In the genomic region with DNA sequence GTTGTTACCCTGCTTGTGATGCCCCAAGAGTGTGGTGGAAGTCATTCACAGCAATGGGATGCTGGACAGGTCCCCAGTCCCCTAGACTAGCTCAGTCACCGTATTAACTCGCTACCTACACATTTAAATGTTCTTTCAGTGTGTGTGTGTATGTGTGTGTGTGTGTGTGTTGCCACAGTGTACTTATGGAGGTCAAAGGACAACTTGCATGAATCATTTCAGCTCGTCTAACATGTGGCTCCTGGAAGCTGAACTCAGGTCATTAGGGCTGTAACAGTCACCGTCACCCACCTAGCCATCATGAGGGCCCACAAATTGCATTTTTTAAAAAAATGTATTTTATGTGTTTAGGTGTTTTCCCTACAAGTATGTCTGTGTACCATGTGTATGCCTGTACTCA, we compare ENCODE assay signal across 23 mouse cellular contexts.
"Had no signal": no experiment of that assay in that cellular context is flagged by ENCODE, and none has a peak within 500 bp of the region (broad histone marks: within the 10 kb centered on the region; RNA-seq: fewer than 3 reads in every experiment).

No protein-coding gene starts in this region.

- H3K27ac ChIP-seq: gastrocnemius, adult 2 months; heart, embryonic 10.5 days; hindbrain, embryonic 10.5 days; hindbrain, embryonic 12.5 days; hindbrain, embryonic 14.5 days; intestine, embryonic 15.5 days; layer of hippocampus, adult 2 months; left cerebral cortex, adult 2 months; limb, embryonic 10.5 days; limb, embryonic 12.5 days had no signal

- H3K4me3 ChIP-seq: gastrocnemius, adult 2 months; heart, embryonic 10.5 days; heart, embryonic 12.5 days; hindbrain, embryonic 10.5 days; hindbrain, embryonic 12.5 days; intestine, embryonic 15.5 days; layer of hippocampus, adult 2 months; left cerebral cortex, adult 2 months; limb, embryonic 10.5 days; limb, embryonic 12.5 days had no signal

- ATAC-seq: hindbrain, embryonic 16.5 days; inflammation-experienced regulatory T-cells, adult 6 months; intestine, embryonic 15.5 days had no signal

- DNase-seq: gastrocnemius, adult 2 months; gastrocnemius, postnatal 10 days; gastrocnemius, postnatal 25 days; heart, adult 18-20 months; heart, postnatal 10 days; heart, postnatal 4 days; kidney, adult 18-20 months; kidney, adult 8-10 months; kidney, postnatal 10 days; kidney, postnatal 25 days; kidney, postnatal 4 days had no signal

- H3K4me1 ChIP-seq: hindbrain, embryonic 10.5 days; hindbrain, embryonic 12.5 days; limb, embryonic 10.5 days; limb, embryonic 12.5 days had no signal

- H3K27me3 ChIP-seq: heart, embryonic 12.5 days; hindbrain, embryonic 12.5 days; intestine, embryonic 15.5 days; limb, embryonic 12.5 days had no signal

- H3K9me3 ChIP-seq: heart, embryonic 10.5 days; heart, embryonic 12.5 days; hindbrain, embryonic 10.5 days; hindbrain, embryonic 12.5 days; intestine, embryonic 15.5 days; limb, embryonic 10.5 days; limb, embryonic 12.5 days had no signal

- H3K4me2 ChIP-seq: heart, embryonic 12.5 days; hindbrain, embryonic 12.5 days; hindbrain, embryonic 14.5 days; intestine, embryonic 15.5 days; limb, embryonic 12.5 days had no signal

- H3K9ac ChIP-seq: heart, embryonic 12.5 days; hindbrain, embryonic 12.5 days; hindbrain, embryonic 14.5 days; intestine, embryonic 15.5 days; limb, embryonic 12.5 days had no signal
